Mouse (Mus musculus): ENCODE measurements around the gene Psap.

The Psap gene

GRCm38 (mm10) chr10:60346701-60347405 lies 69.4 kb downstream of the Psap start, which contains the start of gene Vsir:
TSS of gene Vsir (plus strand) at chr10:60346851.
- CTCF ChIA-PET, result interaction anchor here (0.9 to 1.2 kb wide), 2 partner anchors 61 to 96 kb away, joined by 3 to 4 read pairs; no protein-coding TSS in a partner anchor

DNA sequence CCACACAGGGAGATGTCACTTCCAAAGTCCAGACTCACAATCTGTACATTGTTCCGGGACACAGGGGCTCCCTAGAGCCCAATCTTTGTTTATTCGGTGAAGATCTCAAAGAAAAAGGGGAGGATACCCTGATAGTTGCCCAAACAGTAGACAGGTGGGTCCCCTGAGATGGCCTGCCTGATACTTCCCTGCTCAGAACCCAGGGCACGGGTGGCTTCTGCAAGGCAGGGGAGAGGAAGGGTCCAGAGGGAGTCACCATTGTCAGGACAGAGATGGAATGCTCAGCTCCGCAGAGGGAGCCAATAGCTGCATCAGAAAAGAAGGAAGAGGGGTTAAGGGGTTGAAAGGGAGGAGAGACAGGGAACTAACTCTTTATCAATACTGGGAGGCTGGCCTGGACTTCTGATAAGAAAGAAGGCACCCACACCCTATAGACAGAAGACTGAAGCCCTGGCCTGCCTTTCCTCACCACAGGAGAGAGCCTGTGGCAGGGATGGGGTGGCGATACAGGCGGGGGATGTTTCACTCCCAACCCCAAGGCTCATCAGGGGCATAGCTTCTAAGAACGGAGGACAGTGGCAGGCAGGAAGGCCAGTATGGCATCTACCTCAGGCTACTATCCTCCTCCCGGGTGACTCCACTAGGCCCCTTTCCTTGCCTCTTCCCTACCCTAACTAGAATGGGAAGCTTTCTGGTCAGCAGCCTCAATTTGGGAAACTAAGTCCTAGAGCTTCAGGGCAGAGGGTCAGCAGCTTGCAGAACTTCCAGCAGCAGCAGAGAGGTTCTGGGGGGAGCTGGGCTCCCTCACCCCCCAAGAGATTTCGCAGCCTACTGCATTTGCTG lies 70.6 kb downstream of the Psap start:
- CTCF ChIA-PET, result interaction anchor here (0.5 to 0.9 kb wide), 2 partner anchors 56 to 60 kb away, joined by 3 read pairs; no protein-coding TSS in a partner anchor

- CTCF ChIA-PET, result no interaction called here
Observed at GRCm38 (mm10) chr10:60349056-60349455, 71.6 kb downstream of the Psap start.

GRCm38 (mm10) chr10:60349644-60350043 lies 72.2 kb downstream of the Psap start:
- CTCF ChIA-PET, result interaction anchor here (0.7 to 1.0 kb wide), 3 partner anchors 23 to 106 kb away, joined by 3 to 4 read pairs (median 3); no protein-coding TSS in a partner anchor

DNA sequence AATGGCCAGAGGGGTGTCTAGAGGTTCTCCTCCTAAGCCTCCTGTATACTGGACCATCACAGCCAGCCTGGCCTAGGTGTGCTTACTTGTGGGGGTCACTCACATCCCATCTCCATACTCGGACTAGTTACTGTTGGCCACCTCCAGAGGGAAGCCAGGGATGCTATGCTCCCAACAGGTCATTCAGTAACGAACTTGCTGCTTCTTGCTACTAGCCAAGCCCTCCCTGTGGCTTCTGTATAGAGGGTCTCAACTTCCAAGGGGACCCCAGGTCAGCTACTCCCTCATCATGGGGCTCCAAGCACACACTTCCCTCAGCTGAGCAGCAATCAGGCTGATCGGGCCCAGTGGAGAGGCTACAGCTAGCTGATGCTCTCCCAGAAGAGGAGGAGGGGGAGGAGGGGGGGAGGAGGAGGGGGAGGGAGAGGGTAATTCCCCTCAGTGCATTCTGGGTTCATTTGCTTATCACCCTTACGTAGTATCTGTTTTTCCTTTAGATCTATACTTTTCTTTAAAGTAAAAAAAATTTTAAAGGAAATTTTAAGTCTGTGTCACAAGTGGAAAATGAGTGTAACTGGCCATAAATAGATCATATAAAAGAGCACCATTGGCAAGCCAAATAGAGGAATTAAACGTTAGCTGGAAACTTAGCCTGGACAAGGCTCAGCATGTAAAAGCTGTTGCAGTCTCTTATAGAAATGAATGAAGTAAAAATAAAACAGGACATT lies 72.8 kb downstream of the Psap start:
- CTCF ChIA-PET, result interaction anchor here (0.7 to 1.0 kb wide), 3 partner anchors 22 to 106 kb away, joined by 3 to 4 read pairs (median 3); no protein-coding TSS in a partner anchor

- CTCF ChIA-PET, result no interaction called here
Observed at GRCm38 (mm10) chr10:60350805-60351167, 73.4 kb downstream of the Psap start.

GRCm38 (mm10) chr10:60351248-60351647 lies 73.8 kb downstream of the Psap start:
- CTCF ChIA-PET, result interaction anchor here (0.6 kb wide), 1 partner anchor 40 kb away, joined by 3 read pairs; no protein-coding TSS in a partner anchor

DNA sequence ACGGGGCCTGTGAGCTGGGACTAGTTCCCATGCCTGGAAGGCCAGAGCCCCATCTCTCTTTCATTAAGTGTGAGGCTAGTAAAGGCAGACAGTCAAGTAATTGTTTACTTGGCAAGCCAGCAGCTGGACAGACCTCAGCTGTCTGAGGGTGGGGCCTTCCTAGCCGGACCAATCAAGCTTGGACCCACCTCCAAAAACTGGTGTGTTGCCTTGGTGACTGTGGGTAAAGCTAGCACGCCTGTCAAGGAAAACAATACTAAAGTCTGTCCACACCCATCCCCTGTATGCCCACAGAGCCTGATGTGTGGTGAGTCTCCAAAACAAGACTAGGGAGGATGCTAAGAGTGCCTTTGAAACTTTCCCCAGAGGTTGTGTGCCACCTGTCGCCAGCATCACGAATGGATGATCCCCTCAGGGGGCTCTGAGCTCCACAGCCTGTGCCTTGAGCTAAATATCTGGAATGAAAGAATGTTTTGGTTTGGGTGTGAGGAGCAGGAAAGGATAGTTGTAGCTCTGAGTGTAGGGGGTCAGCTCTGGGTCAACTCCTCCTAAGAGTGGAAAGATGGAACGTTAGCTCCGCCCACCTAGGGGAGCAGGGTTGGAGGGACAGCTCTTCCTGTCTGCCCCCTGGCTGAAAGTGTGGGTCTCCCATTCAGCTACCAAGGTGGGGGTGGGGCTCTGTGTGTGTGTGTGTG lies 74.5 kb downstream of the Psap start:
- CTCF ChIA-PET, result interaction anchor here (0.6 kb wide), 4 partner anchors 39 to 1908 kb away, joined by 3 to 7 read pairs (median 3); no protein-coding TSS in a partner anchor

All from spleen, embryonic (tissue).